Mouse (Mus musculus): ENCODE measurements around the gene Ier2. TPM values are rescaled to one million over a fixed set of nuclear protein-coding genes. Genes with fewer than 3 reads are reported as not detected.

Ier2 gene
- total RNA-seq, 2 experiments from 2014 or later = 43.5 to 49.8 TPM

- ATAC-seq (replicated peaks; ENCODE audit: poor library complexity) = peak; percentile 77
Observed at GRCm38 (mm10) chr8:84614512-84615223, 48.0 kb downstream of the Ier2 start.

Other genes with a start within 250 kb of the Ier2 start
- gene Trmt1, start 23.5 kb upstream of the Ier2 start, total RNA-seq (2015) = 56.0 and 64.4 TPM in 2 replicates
- 82.2 and 84.4 TPM in 2 replicates for gene Trmt1, start 23.5 kb upstream of the Ier2 start, total RNA-seq (2017)
- 71.6 and 77.1 TPM in 2 replicates for gene Nacc1, start 25.0 kb upstream of the Ier2 start, total RNA-seq (2015)
- 50.9 and 53.5 TPM in 2 replicates for gene Nacc1, start 25.0 kb upstream of the Ier2 start, total RNA-seq (2017)
- gene Lyl1, start 38.6 kb upstream of the Ier2 start, total RNA-seq (2015) = 56.3 and 72.0 TPM in 2 replicates
- 58.0 and 65.6 TPM in 2 replicates for gene Lyl1, start 38.6 kb upstream of the Ier2 start, total RNA-seq (2017)
- gene G430095P16Rik, start 60.2 kb upstream of the Ier2 start, total RNA-seq (2015) = 12.2 and 15.2 TPM in 2 replicates
- gene G430095P16Rik, start 60.2 kb upstream of the Ier2 start, total RNA-seq (2017) = 3.7 and 8.5 TPM in 2 replicates
- gene Nfix, start 137.5 kb upstream of the Ier2 start, total RNA-seq (2015) = 44.4 and 46.9 TPM in 2 replicates
- gene Nfix, start 137.5 kb upstream of the Ier2 start, total RNA-seq (2017) = 12.0 and 15.7 TPM in 2 replicates
- gene Dand5, start 160.0 kb upstream of the Ier2 start, total RNA-seq (2015) = 2.2 and 2.4 TPM in 2 replicates
- gene Dand5, start 160.0 kb upstream of the Ier2 start, total RNA-seq (2017) = 1.7 and 4.0 TPM in 2 replicates
- gene Gadd45gip1, start 168.7 kb upstream of the Ier2 start, total RNA-seq (2015) = 21.4 and 21.9 TPM in 2 replicates
- gene Gadd45gip1, start 168.7 kb upstream of the Ier2 start, total RNA-seq (2017) = 51.2 and 57.4 TPM in 2 replicates
- gene Rad23a, start 177.8 kb upstream of the Ier2 start, total RNA-seq (2015) = 30.2 and 34.4 TPM in 2 replicates
- gene Rad23a, start 177.8 kb upstream of the Ier2 start, total RNA-seq (2017) = 26.2 and 26.3 TPM in 2 replicates
- 1,060 and 1,133 TPM in 2 replicates for gene Calr, start 184.1 kb upstream of the Ier2 start, total RNA-seq (2015)
- gene Calr, start 184.1 kb upstream of the Ier2 start, total RNA-seq (2017) = 4,756 and 5,574 TPM in 2 replicates
- gene Farsa, start 194.1 kb upstream of the Ier2 start, total RNA-seq (2015) = 33.3 and 51.2 TPM in 2 replicates
- gene Farsa, start 194.1 kb upstream of the Ier2 start, total RNA-seq (2017) = 173 and 193 TPM in 2 replicates
- 248 and 250 TPM in 2 replicates for gene Syce2, start 209.3 kb upstream of the Ier2 start, total RNA-seq (2015)
- 130 and 139 TPM in 2 replicates for gene Syce2, start 209.3 kb upstream of the Ier2 start, total RNA-seq (2017)
- gene Gcdh, start 231.1 kb upstream of the Ier2 start, total RNA-seq (2015) = 17.4 and 19.0 TPM in 2 replicates
- gene Gcdh, start 231.1 kb upstream of the Ier2 start, total RNA-seq (2017) = 27.8 TPM in 2 replicates
- gene Klf1, start 239.1 kb upstream of the Ier2 start, total RNA-seq (2015) = 12.3 and 22.4 TPM in 2 replicates
- 14.0 and 30.8 TPM in 2 replicates for gene Klf1, start 239.1 kb upstream of the Ier2 start, total RNA-seq (2017)
- gene Dnase2a, start 245.7 kb upstream of the Ier2 start, total RNA-seq (2015) = 16.8 and 23.7 TPM in 2 replicates
- 52.7 and 73.5 TPM in 2 replicates for gene Dnase2a, start 245.7 kb upstream of the Ier2 start, total RNA-seq (2017)

Measured in megakaryocyte progenitor cell, adult 5-6 weeks (primary cell).